Mouse (Mus musculus) lung, adult 2 months (tissue): ENCODE measurements around the gene Fam234b.

Source experiments
- CTCF ChIP-seq: fragments of 200-500 bp; IDR thresholded peaks from 2 replicates; pipeline ENCODE4 v1.5.1; 2011; ENCODE audit warnings: mild to moderate bottlenecking, low read length, control low read depth; ENCODE audit not compliant: insufficient read depth
- POLR2A ChIP-seq: fragments of 200-500 bp; IDR thresholded peaks from 2 replicates; pipeline ENCODE4 v1.6.1; 2011; ENCODE audit warnings: low read depth, mild to moderate bottlenecking, control low read depth, low read length, borderline replicate concordance; ENCODE audit errors: extremely low read depth

- TF ChIP-seq CTCF = no peak
- no peak for TF ChIP-seq POLR2A
These were observed 69.4 kb downstream of the Fam234b start for GRCm38 (mm10) chr6:135267221-135267620.
